Mouse (Mus musculus): ENCODE measurements at regions not wholly inside any gene's neighbourhood (a gene's known extent, or its start where the extent isn't known, plus 50 kb on each side); places are given as distances from the start of the nearest gene placed in this dataset.

- H3K36me3 ChIP-seq, result no peaks in the 10 kb centered on the region
- H3K9me3 ChIP-seq, result no peaks in the 10 kb centered on the region
- no peak for ATAC-seq (ENCODE audit: insufficient number of reproducible peaks, insufficient read depth, low FRiP score, low TSS enrichment, low read depth)
- no peaks in the 10 kb centered on the region for H3K4me1 ChIP-seq (replicated peaks)
- H3K27ac ChIP-seq, result no peak overlapping the region
- 50% methylated on average over 8 of the region's 8 CpGs for WGBS
- H3K4me2 ChIP-seq, result no peak overlapping the region
- H3K9ac ChIP-seq (replicated peaks), result no peak overlapping the region
- no peak overlapping the region for H3K4me3 ChIP-seq (replicated peaks)
- H3K27me3 ChIP-seq, result 0 out of 2 replicates have a peak, but pooled peaks cover 3% of the 10 kb centered on the region
Measured at GRCm38 (mm10) chr5:106365094-106365493, 92.9 kb downstream of the Barhl2 start.

GRCm38 (mm10) chr5:106351348-106351747 lies 106.6 kb downstream of the Barhl2 start:
- H3K4me2 ChIP-seq, result no peak overlapping the region
- H3K27me3 ChIP-seq, result 0 out of 2 replicates have a peak, but pooled peaks cover 3% of the 10 kb centered on the region

GRCm38 (mm10) chr5:106349851-106350515 lies 108.0 kb downstream of the Barhl2 start:
- Histone ChIP-seq H3K27me3 (peaks cover 5% of the 10 kb centered on the region; the same call in 1 of the 2 replicates), H3K27ac (no peak overlapping the region), H3K36me3 (no peaks in the 10 kb centered on the region), H3K9me3 (no peaks in the 10 kb centered on the region), H3K4me1 (replicated peaks) (peaks cover 3% of the 10 kb centered on the region; the same call in 1 of the 2 replicates), H3K4me2 (no peak overlapping the region; the same call in 1 of the 2 replicates), H3K9ac (replicated peaks) (no peak overlapping the region), H3K4me3 (replicated peaks) (no peak overlapping the region)
- ATAC-seq (ENCODE audit: insufficient number of reproducible peaks, insufficient read depth, low FRiP score, low TSS enrichment, low read depth), result no peak
- 36% methylated on average over 10 of the region's 10 CpGs for WGBS

More at GRCm38 (mm10) chr5:106351348-106351747, 106.6 kb downstream of the Barhl2 start:
- no peak overlapping the region for H3K27ac ChIP-seq
- no peak overlapping the region for H3K9ac ChIP-seq (replicated peaks)
- no peaks in the 10 kb centered on the region for H3K9me3 ChIP-seq
- WGBS, result 85% methylated on average over 8 of the region's 8 CpGs
- H3K36me3 ChIP-seq, result no peaks in the 10 kb centered on the region
- no peak overlapping the region for H3K4me3 ChIP-seq (replicated peaks)
- H3K4me1 ChIP-seq (replicated peaks), result peaks cover 3% of the 10 kb centered on the region; the same call in 1 of the 2 replicates
- ATAC-seq (ENCODE audit: insufficient number of reproducible peaks, insufficient read depth, low FRiP score, low TSS enrichment, low read depth), result no peak

- no peak for ATAC-seq (ENCODE audit: insufficient number of reproducible peaks, insufficient read depth, low FRiP score, low TSS enrichment, low read depth)
- Histone ChIP-seq H3K9me3 (no peaks in the 10 kb centered on the region), H3K36me3 (no peaks in the 10 kb centered on the region), H3K4me2 (no peak overlapping the region; the same call in 1 of the 2 replicates), H3K9ac (replicated peaks) (no peak overlapping the region), H3K27ac (no peak overlapping the region), H3K4me1 (replicated peaks) (peaks cover 7% of the 10 kb centered on the region), H3K27me3 (peaks cover 27% of the 10 kb centered on the region), H3K4me3 (replicated peaks) (no peak overlapping the region)
- 6% methylated on average over 8 of the region's 8 CpGs for WGBS
Measured at GRCm38 (mm10) chr5:106344308-106344707, 113.7 kb downstream of the Barhl2 start.

GRCm38 (mm10) chr5:106343601-106344000 lies 114.4 kb downstream of the Barhl2 start:
- Histone ChIP-seq H3K4me2 (no peak overlapping the region; the same call in 1 of the 2 replicates), H3K4me3 (replicated peaks) (no peak overlapping the region), H3K9ac (replicated peaks) (no peak overlapping the region), H3K4me1 (replicated peaks) (peaks cover 7% of the 10 kb centered on the region), H3K36me3 (no peaks in the 10 kb centered on the region), H3K27me3 (peaks cover 27% of the 10 kb centered on the region), H3K27ac (no peak overlapping the region), H3K9me3 (no peaks in the 10 kb centered on the region)
- no peak for ATAC-seq (ENCODE audit: insufficient number of reproducible peaks, insufficient read depth, low FRiP score, low TSS enrichment, low read depth)
- WGBS, result 27% methylated on average over 6 of the region's 6 CpGs

GRCm38 (mm10) chr5:106341361-106341760 lies 116.6 kb downstream of the Barhl2 start:
- 61% methylated on average over 12 of the region's 12 CpGs for WGBS
- H3K4me1 ChIP-seq (replicated peaks), result peaks cover 7% of the 10 kb centered on the region
- no peak for ATAC-seq (ENCODE audit: insufficient number of reproducible peaks, insufficient read depth, low FRiP score, low TSS enrichment, low read depth)
- no peak overlapping the region for H3K9ac ChIP-seq (replicated peaks)
- no peak overlapping the region for H3K27ac ChIP-seq
- H3K36me3 ChIP-seq, result no peaks in the 10 kb centered on the region
- H3K9me3 ChIP-seq, result no peaks in the 10 kb centered on the region
- H3K4me3 ChIP-seq (replicated peaks), result no peak overlapping the region
- peaks cover 27% of the 10 kb centered on the region for H3K27me3 ChIP-seq
- no peak overlapping the region for H3K4me2 ChIP-seq

- no peak overlapping the region for H3K4me3 ChIP-seq (replicated peaks)
- H3K27ac ChIP-seq, result no peak overlapping the region
- H3K27me3 ChIP-seq, result peaks cover 22% of the 10 kb centered on the region; the same call in 1 of the 2 replicates
- H3K4me2 ChIP-seq, result no peak overlapping the region
- peaks cover 8% of the 10 kb centered on the region; the same call in 1 of the 2 replicates for H3K4me1 ChIP-seq (replicated peaks)
- 78% methylated on average over 11 of the region's 11 CpGs for WGBS
- ATAC-seq (ENCODE audit: insufficient number of reproducible peaks, insufficient read depth, low FRiP score, low TSS enrichment, low read depth), result no peak
- H3K9ac ChIP-seq (replicated peaks), result no peak overlapping the region
- H3K36me3 ChIP-seq, result no peaks in the 10 kb centered on the region
- no peaks in the 10 kb centered on the region for H3K9me3 ChIP-seq
Measured at GRCm38 (mm10) chr5:106335639-106336038, 122.3 kb downstream of the Barhl2 start.

- Histone ChIP-seq H3K4me1 (replicated peaks) (no peaks in the 10 kb centered on the region), H3K27ac (no peak overlapping the region), H3K9me3 (no peaks in the 10 kb centered on the region), H3K9ac (replicated peaks) (no peak overlapping the region), H3K36me3 (no peaks in the 10 kb centered on the region), H3K4me3 (replicated peaks) (no peak overlapping the region), H3K4me2 (no peak overlapping the region), H3K27me3 (0 out of 2 replicates have a peak, but pooled peaks cover 16% of the 10 kb centered on the region)
- ATAC-seq (ENCODE audit: insufficient number of reproducible peaks, insufficient read depth, low FRiP score, low TSS enrichment, low read depth), result no peak
- WGBS, result 61% methylated on average over 9 of the region's 9 CpGs
Measured at GRCm38 (mm10) chr5:106327592-106328150, 130.3 kb downstream of the Barhl2 start.

GRCm38 (mm10) chr5:106322574-106323215 lies 135.3 kb downstream of the Barhl2 start:
- Histone ChIP-seq H3K9ac (replicated peaks) (no peak overlapping the region), H3K4me1 (replicated peaks) (no peaks in the 10 kb centered on the region), H3K36me3 (no peaks in the 10 kb centered on the region), H3K27ac (no peak overlapping the region), H3K4me3 (replicated peaks) (no peak overlapping the region), H3K27me3 (no peaks in the 10 kb centered on the region), H3K4me2 (no peak overlapping the region), H3K9me3 (no peaks in the 10 kb centered on the region)
- 44% methylated on average over 18 of the region's 18 CpGs for WGBS
- no peak for ATAC-seq (ENCODE audit: insufficient number of reproducible peaks, insufficient read depth, low FRiP score, low TSS enrichment, low read depth)

- Histone ChIP-seq H3K4me3 (replicated peaks) (no peak overlapping the region), H3K4me2 (no peak overlapping the region), H3K4me1 (replicated peaks) (no peaks in the 10 kb centered on the region), H3K36me3 (no peaks in the 10 kb centered on the region), H3K9ac (replicated peaks) (no peak overlapping the region), H3K27me3 (no peaks in the 10 kb centered on the region), H3K27ac (no peak overlapping the region), H3K9me3 (no peaks in the 10 kb centered on the region)
- no peak for ATAC-seq (ENCODE audit: insufficient number of reproducible peaks, insufficient read depth, low FRiP score, low TSS enrichment, low read depth)
- 64% methylated on average over 5 of the region's 5 CpGs for WGBS
Measured at GRCm38 (mm10) chr5:106321426-106321825, 136.5 kb downstream of the Barhl2 start.

- no peak overlapping the region for H3K4me3 ChIP-seq (replicated peaks)
- no peaks in the 10 kb centered on the region for H3K27me3 ChIP-seq
- WGBS, result 62% methylated on average over 3 of the region's 3 CpGs
- no peaks in the 10 kb centered on the region for H3K4me1 ChIP-seq (replicated peaks)
- no peak overlapping the region for H3K4me2 ChIP-seq
- no peak overlapping the region for H3K27ac ChIP-seq
- no peak for ATAC-seq (ENCODE audit: insufficient number of reproducible peaks, insufficient read depth, low FRiP score, low TSS enrichment, low read depth)
- H3K36me3 ChIP-seq, result no peaks in the 10 kb centered on the region
- H3K9me3 ChIP-seq, result no peaks in the 10 kb centered on the region
- no peak overlapping the region for H3K9ac ChIP-seq (replicated peaks)
Measured at GRCm38 (mm10) chr5:106321023-106321422, 136.9 kb downstream of the Barhl2 start.

All from limb, embryonic 12.5 days (tissue).